Mouse (Mus musculus) hindbrain, embryonic 12.5 days (tissue): ENCODE data around the gene Tdrd12. TPM values are rescaled to one million over a fixed set of nuclear protein-coding genes. Genes with fewer than 3 reads are reported as not detected.
"Not testable (repeated sequence)": the region's sequence is repeated elsewhere in the genome, so short reads cannot be mapped to it uniquely, and the experiment has no call there.

Experiments used
- ATAC-seq: fragments of 200-750 bp; cut with Nextera tagmentation; 2 replicates; pipeline ENCODE4 v1.8.0; 2017; ENCODE audit warnings: moderate TSS enrichment; ENCODE audit not compliant: low FRiP score
- H3K27ac ChIP-seq: fragments of 300-500 bp; sonication (generic); 2 replicates; pipeline ENCODE4 v1.5.1; 2016; ENCODE audit warnings: mild to moderate bottlenecking
- H3K27me3 ChIP-seq: fragments of 300-500 bp; sonication (generic); 2 replicates; pipeline ENCODE4 v1.6.1; 2016; ENCODE audit warnings: mild to moderate bottlenecking
- H3K36me3 ChIP-seq: fragments of 300-500 bp; sonication (generic); 2 replicates; pipeline ENCODE4 v1.6.1; 2016; ENCODE audit warnings: mild to moderate bottlenecking
- H3K4me1 ChIP-seq: fragments of 300-500 bp; sonication (generic); 2 replicates; pipeline ENCODE4 v1.6.1; 2016
- H3K4me2 ChIP-seq: fragments of 300-500 bp; sonication (generic); replicated peaks from 2 replicates; pipeline ENCODE4 v1.6.1; 2016; ENCODE audit warnings: mild to moderate bottlenecking
- H3K4me3 ChIP-seq: fragments of 300-500 bp; sonication (generic); 2 replicates; pipeline ENCODE4 v1.5.1; 2016; ENCODE audit warnings: mild to moderate bottlenecking
- H3K9ac ChIP-seq: fragments of 300-500 bp; sonication (generic); 2 replicates; pipeline ENCODE4 v1.6.1; 2016; ENCODE audit warnings: mild to moderate bottlenecking, moderate library complexity
- H3K9me3 ChIP-seq: fragments of 300-500 bp; sonication (generic); replicated peaks from 2 replicates; pipeline ENCODE4 v1.6.1; 2016; ENCODE audit warnings: mild to moderate bottlenecking
- WGBS: fragments of 180-500 bp; shearing (Covaris S2); methylation state at CpG from one replicate; pipeline ENCODE4 v1.1.7; 2016; 5-methylcytosine and 5-hydroxymethylcytosine counted together
- polyA plus RNA-seq: library from polyadenylated mRNA; unstranded; fragments of >200 nt; fragmentation: Nextera tagmentation; extraction: Ambion mirVana; gene quantifications from 2 replicates; pipeline ENCODE4 v1.2.1, GENCODE M21; 2016

The Tdrd12 gene
- polyA plus RNA-seq, 1 experiment from 2014 or later, result 0.66 TPM

DNA sequence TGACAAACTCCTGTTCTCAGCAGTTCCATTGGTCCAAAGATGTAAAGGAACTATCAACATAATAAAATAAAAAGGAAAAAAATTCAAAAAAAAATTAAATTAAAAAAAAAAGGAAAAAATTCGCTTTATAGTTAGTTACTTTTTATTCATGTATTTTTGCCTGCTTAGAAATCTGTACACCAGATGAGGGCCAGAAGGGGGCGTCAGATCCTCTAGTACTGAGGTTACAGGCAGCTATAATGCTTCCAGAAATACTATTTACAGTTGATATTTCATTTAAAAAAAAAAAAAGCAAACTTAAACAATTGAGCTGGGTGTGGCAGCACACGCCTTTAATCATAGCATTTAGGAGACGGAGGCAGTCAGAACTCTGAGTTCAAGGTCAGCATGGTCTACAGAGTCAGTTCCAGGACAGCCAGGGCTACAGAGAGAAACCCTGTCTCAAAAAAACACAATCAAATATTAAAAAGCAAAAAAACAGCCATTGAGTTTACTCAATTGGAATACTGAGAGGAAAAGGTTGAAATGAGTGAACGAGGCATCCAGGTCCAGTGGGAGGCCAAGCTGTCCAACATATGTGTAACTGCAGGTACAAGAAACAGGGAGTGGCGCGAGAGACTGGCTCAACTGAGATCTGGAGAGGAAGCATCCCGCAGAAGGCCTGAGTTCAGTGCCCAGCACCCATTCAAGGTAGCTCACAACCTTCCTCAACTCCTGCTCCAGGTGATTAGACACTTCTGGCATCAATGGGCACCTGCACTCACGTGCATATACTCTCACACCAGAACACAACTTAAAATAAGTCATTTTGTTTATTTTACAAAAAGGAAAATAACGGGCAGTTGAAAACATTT is 16.4 kb upstream of the Tdrd12 start:
- Histone ChIP-seq H3K9me3 (no peaks in the 10 kb centered on the region), H3K4me1 (peaks cover 12% of the 10 kb centered on the region), H3K9ac (no peak overlapping the region), H3K36me3 (peaks cover 23% of the 10 kb centered on the region), H3K4me3 (peak overlapping the region; percentile 55), H3K27me3 (no peaks in the 10 kb centered on the region), H3K27ac (no peak overlapping the region), H3K4me2 (peak overlapping the region; percentile 92)
- no peak for ATAC-seq
- 64% methylated on average over 10 of the region's 10 CpGs for WGBS

DNA sequence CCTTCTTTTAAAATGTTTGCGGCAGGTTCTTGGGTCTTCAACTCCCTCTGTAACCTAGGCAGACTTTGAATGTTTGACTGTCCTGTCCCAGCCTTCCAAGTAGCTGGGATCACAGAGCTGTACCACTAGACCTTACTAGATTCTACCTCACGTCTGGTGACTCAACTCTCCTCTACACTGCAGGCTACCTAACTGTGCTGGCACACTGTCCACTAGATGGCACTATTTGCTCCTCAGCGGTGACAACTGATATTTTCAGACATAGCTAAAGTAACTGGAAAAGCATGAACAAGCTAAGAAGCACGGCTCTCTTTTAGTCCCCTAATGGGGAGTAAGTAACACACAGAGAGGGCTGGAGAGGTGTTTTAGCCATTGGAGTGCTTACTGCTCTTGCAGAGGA is 8.3 kb upstream of the Tdrd12 start:
- Histone ChIP-seq H3K9me3 (no peaks in the 10 kb centered on the region), H3K27ac (no peak overlapping the region), H3K4me3 (no peak overlapping the region), H3K9ac (no peak overlapping the region), H3K4me2 (no peak overlapping the region), H3K27me3 (no peaks in the 10 kb centered on the region), H3K36me3 (peaks cover 22% of the 10 kb centered on the region), H3K4me1 (no peaks in the 10 kb centered on the region)
- ATAC-seq, result no peak
- WGBS, result 38% methylated on average over 4 of the region's 4 CpGs

DNA sequence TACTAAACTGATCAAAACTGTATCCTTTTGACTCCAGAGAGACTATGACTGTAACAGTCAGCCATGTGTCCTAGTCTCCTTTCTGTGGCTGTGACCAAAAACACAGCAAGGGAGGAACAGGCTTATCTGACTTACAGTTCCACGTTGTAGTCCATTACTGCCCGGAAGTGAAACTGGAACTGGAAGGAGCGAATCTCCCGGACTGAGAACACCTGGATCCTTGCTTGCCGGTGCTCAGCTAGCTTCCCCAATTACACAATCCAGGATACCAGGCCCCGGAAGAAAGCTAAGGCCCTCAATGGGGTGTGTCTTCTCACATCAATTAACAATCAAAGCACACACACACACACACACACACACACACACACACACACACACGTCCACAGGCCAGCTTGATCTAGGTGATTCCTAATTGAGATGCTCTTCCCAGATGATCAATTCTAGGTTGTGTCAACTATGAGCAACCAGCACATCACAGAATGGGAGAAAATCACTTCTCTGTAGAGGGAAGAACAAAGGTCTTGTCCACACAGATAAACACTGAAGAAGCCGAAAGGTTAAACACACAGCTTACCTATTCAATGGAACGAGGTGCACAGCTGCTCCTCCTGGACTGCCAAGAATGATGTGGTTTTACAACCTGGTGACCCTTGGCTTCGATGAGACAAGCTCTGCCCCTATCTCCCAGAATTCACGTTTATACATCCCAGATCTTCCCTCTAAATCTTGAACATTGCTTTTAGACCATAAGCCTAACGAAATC is 1.6 kb downstream of the Tdrd12 start:
- no peaks in the 10 kb centered on the region for H3K27me3 ChIP-seq
- H3K9me3 ChIP-seq, result no peaks in the 10 kb centered on the region
- no peak overlapping the region for H3K4me3 ChIP-seq
- H3K36me3 ChIP-seq, result no peaks in the 10 kb centered on the region
- H3K9ac ChIP-seq, result no peak overlapping the region
- H3K4me1 ChIP-seq, result no peaks in the 10 kb centered on the region
- H3K27ac ChIP-seq, result no peak overlapping the region
- WGBS, result 82% methylated on average over 12 of the region's 12 CpGs
- H3K4me2 ChIP-seq, result no peak overlapping the region
- ATAC-seq, result no peak

DNA sequence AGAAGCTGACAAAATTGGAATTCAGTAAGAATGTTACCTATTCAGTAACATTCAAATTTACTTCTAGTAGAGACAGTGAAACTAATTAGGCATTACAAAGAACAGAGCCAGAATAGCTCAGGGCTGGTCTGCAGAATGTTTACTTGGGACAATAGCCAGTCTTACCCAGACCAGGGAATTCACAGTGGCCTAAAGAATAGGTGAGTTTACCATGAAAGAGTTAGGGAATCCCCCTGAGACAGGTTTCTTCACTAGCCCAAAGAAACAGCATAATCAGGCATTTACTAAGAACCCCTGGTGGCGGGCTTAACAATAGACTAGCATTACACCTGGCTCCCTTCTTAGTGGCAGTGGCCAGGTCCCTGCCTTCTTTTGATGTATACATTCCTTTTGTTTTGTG is 7.0 kb downstream of the Tdrd12 start:
- not testable (repeated sequence) for H3K9me3 ChIP-seq, H3K4me2 ChIP-seq, H3K9ac ChIP-seq, H3K27ac ChIP-seq, H3K4me3 ChIP-seq, ATAC-seq, H3K36me3 ChIP-seq, H3K4me1 ChIP-seq, H3K27me3 ChIP-seq
- WGBS, result 26% methylated on average over 1 of the region's 1 CpGs

DNA sequence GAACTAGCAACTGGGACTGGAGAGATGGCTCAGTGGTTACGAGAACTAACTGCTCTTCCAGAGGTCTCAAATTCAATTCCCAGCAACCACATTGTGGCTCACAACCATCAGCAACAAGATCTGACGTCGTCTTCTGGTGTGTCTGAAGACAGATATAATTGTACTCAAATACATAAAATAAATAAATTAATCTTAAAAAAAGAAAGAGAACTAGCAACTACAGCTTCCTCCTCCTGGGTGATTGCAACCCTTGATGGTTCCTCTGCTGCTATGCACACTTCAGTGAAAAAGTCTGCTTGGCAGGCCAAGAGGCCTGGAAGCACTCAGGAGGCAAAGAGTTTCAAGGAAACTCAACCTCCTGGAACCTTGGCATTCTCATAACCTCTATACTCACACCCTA is 7.5 kb downstream of the Tdrd12 start:
- H3K36me3 ChIP-seq, result no peaks in the 10 kb centered on the region
- no peaks in the 10 kb centered on the region for H3K4me1 ChIP-seq
- no peak overlapping the region for H3K4me2 ChIP-seq
- no peaks in the 10 kb centered on the region for H3K27me3 ChIP-seq
- WGBS, result 71% methylated on average over 3 of the region's 3 CpGs
- H3K27ac ChIP-seq, result no peak overlapping the region
- H3K9ac ChIP-seq, result no peak overlapping the region
- no peaks in the 10 kb centered on the region for H3K9me3 ChIP-seq
- no peak for ATAC-seq
- H3K4me3 ChIP-seq, result no peak overlapping the region

DNA sequence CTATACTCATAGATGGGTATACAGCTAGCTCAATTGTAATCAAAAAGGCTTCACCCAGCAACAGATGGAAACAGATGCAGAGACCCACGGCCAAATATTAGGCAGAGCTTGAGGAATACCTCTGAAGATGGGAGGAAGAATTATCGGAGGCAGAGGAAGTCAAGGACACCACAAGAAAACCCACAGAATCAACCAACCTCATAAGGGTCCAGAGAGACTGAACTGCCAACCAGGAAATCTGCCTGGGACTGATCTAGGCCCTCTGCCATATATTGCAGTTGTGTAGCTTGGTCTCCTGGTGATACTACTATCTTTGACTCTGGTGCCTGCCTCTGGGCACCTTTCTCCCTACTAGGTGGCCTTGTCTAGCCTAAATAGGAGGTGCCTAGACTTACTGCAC is 10.8 kb downstream of the Tdrd12 start:
- Histone ChIP-seq H3K4me1 (no peaks in the 10 kb centered on the region), H3K4me2 (no peak overlapping the region), H3K9me3 (no peaks in the 10 kb centered on the region), H3K9ac (no peak overlapping the region), H3K36me3 (no peaks in the 10 kb centered on the region), H3K4me3 (no peak overlapping the region), H3K27me3 (no peaks in the 10 kb centered on the region), H3K27ac (no peak overlapping the region)
- no peak for ATAC-seq
- 80% methylated on average over 2 of the region's 2 CpGs for WGBS

DNA sequence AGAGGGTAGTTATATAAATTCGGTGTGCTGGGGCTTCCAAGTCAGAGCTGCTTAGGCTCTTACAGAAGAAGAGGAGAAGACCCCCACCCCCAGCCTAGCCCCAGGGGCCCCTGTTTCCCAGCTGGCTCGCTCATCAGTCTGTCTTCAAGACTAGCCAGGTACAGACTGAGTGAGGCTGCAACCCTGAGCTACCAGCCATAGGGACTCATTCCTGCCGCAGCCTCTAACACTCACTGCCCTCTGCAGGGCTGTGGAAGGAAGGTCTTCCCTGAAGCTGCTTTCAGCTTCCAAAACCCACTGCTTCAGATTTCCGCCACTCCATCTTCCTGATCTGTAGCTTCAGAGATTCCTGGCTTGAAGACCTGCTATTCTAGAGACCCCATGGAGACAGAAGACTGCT is 35.5 kb downstream of the Tdrd12 start:
- Histone ChIP-seq H3K27ac (no peak overlapping the region), H3K4me3 (no peak overlapping the region), H3K36me3 (no peaks in the 10 kb centered on the region), H3K9me3 (no peaks in the 10 kb centered on the region), H3K4me2 (no peak overlapping the region), H3K27me3 (0 out of 2 replicates have a peak, but pooled peaks cover 3% of the 10 kb centered on the region), H3K9ac (no peak overlapping the region), H3K4me1 (no peaks in the 10 kb centered on the region)
- 21% methylated on average over 4 of the region's 4 CpGs for WGBS
- ATAC-seq, result no peak

DNA sequence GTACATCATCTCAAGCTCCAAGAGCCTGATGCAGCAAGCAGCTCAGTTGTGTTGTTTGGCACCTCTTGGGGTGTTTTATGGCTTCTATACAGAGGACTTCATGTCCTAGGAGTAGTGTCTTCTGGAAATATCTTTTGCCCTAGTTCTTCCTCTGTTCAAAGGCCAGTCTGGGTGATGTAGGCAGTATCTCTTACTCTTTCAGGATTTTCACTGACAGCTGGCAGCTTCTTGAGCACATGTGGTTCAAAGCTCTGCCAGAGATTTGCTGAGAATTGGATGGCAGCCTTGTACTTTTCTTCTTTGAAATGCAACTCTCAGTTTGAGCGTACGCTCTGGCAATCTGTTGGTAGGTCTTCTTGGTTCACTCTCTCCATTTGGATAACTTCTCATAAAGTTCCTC is 40.0 kb downstream of the Tdrd12 start:
- H3K4me2 ChIP-seq, result no peak overlapping the region
- H3K9ac ChIP-seq, result no peak overlapping the region
- 0 out of 2 replicates have a peak, but pooled peaks cover 3% of the 10 kb centered on the region for H3K27me3 ChIP-seq
- ATAC-seq, result no peak
- no peak overlapping the region for H3K4me3 ChIP-seq
- no peaks in the 10 kb centered on the region for H3K4me1 ChIP-seq
- H3K9me3 ChIP-seq, result no peaks in the 10 kb centered on the region
- no peak overlapping the region for H3K27ac ChIP-seq
- 82% methylated on average over 2 of the region's 2 CpGs for WGBS
- no peaks in the 10 kb centered on the region for H3K36me3 ChIP-seq

DNA sequence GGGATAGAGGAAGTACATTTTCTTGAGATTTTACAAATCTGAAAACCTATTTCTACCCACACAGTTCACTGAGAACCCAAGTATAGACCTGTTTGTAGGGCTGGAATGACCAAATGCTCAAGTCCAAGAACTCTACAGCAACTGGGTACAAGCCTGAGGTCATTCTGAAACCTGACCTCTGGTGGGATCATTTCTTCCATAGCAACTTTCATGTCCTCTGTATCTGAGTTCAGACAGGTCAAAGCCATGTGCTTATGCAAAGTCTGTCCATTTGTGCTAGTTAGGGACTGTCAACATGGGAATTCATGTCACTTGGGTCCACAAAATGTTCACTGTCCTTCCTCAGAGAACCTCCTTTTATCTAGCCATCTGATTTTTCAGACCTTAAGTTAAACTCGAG is 46.5 kb downstream of the Tdrd12 start:
- H3K36me3 ChIP-seq, result no peaks in the 10 kb centered on the region
- no peak for ATAC-seq
- H3K9me3 ChIP-seq, result no peaks in the 10 kb centered on the region
- H3K27me3 ChIP-seq, result no peaks in the 10 kb centered on the region
- no peaks in the 10 kb centered on the region for H3K4me1 ChIP-seq
- H3K9ac ChIP-seq, result no peak overlapping the region
- H3K4me2 ChIP-seq, result no peak overlapping the region
- WGBS, result 72% methylated on average over 1 of the region's 1 CpGs
- H3K27ac ChIP-seq, result no peak overlapping the region
- no peak overlapping the region for H3K4me3 ChIP-seq

DNA sequence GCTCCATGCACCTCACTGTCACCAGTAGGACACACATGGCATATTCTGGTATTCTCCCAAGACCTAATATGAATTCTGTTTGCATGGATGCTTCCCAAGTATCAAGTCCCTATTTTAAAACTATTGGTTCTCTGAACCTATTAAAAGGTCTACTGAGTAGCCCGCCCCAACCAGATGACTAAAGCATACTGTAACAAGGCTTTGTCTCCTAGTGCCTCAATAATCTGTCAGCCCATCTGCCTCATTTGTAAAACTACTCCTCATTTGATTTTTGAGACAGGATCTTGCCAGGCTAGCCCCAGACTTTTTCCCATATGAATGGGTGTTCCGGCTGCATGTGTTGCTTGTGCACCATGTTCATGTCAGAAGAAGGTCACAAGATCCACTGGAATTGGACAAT is 47.4 kb downstream of the Tdrd12 start:
- Histone ChIP-seq H3K36me3 (no peaks in the 10 kb centered on the region), H3K9me3 (no peaks in the 10 kb centered on the region), H3K9ac (no peak overlapping the region), H3K4me3 (no peak overlapping the region), H3K4me1 (no peaks in the 10 kb centered on the region), H3K4me2 (no peak overlapping the region), H3K27me3 (no peaks in the 10 kb centered on the region), H3K27ac (no peak overlapping the region)
- no peak for ATAC-seq
- WGBS, result 95% methylated on average over 2 of the region's 2 CpGs

DNA sequence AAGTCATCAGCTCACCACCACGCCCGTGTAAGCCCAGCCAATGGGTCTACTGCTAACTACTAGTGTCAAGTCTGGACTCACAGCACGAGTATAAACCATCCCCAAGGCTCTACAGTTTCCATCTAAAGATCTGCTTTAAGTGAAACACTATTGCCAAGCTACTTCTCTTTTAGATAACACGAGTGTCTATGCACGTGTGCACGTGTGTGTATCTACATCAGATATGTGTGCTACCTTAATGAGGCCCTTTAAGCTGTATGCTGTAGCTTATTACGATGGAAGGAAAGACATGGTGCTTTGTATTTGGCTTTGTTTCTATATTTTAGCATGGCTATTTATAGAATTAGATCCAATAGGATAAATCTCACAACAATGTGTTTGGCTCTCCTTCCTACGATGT is 51.0 kb downstream of the Tdrd12 start:
- Histone ChIP-seq H3K36me3 (no peaks in the 10 kb centered on the region), H3K9ac (no peak overlapping the region), H3K4me3 (no peak overlapping the region), H3K4me2 (no peak overlapping the region), H3K9me3 (no peaks in the 10 kb centered on the region), H3K27ac (no peak overlapping the region), H3K27me3 (no peaks in the 10 kb centered on the region), H3K4me1 (no peaks in the 10 kb centered on the region)
- whole genome bisulfite sequencing, result 90% methylated on average over 8 of the region's 8 CpGs
- no peak for ATAC-seq

DNA sequence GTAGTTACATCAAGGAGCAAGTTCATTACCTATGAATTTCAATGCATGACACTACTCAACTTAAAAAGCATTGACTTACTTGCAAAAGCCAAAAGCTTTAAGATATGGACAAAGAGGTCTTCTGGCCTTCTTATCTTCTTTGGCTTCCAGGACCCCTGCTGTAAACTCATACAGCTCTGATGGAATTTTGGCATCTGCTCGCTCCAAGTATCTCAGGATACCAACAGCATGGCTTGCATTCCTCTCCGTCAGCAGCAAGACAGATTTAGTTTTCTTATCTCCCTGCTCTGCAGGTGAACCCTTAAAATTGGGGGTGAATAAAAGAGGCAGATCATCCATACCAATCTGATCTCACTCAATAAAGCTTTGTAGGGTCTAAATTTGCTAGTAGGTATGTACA is 52.4 kb downstream of the Tdrd12 start:
- Histone ChIP-seq H3K27ac (no peak overlapping the region), H3K4me3 (no peak overlapping the region), H3K36me3 (no peaks in the 10 kb centered on the region), H3K9me3 (no peaks in the 10 kb centered on the region), H3K4me1 (no peaks in the 10 kb centered on the region), H3K27me3 (no peaks in the 10 kb centered on the region), H3K4me2 (no peak overlapping the region), H3K9ac (no peak overlapping the region)
- WGBS, result 88% methylated on average over 2 of the region's 2 CpGs
- ATAC-seq, result no peak

DNA sequence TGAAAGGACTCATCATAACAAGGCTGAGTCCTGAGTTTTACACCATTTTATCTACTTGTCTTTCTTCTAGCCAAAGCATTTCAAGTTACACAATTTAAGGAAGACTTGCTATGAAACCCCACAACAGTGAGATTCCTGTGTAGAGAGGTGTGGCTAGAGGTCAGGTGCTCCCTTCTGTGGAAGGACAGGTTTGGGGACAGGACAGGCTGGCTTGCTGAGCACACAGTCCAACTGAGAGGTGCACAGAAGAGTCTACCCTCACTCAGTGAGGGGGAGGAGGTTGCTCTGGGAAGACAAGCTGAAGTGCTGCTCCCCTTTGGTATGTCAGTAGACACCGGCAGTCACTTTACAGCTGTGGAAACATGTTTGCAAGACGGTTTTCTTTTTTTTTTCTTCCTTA is 61.1 kb downstream of the Tdrd12 start:
- Histone ChIP-seq H3K27me3 (no peaks in the 10 kb centered on the region), H3K9me3 (no peaks in the 10 kb centered on the region), H3K36me3 (no peaks in the 10 kb centered on the region), H3K4me2 (no peak overlapping the region), H3K9ac (no peak overlapping the region), H3K27ac (no peak overlapping the region), H3K4me3 (no peak overlapping the region), H3K4me1 (no peaks in the 10 kb centered on the region)
- ATAC-seq, result no peak
- WGBS, result 85% methylated on average over 2 of the region's 2 CpGs
